Mouse (Mus musculus) kidney, adult 9 months (tissue): Measurements from ENCODE around the gene Ccm2.

Source experiments
- DNase-seq: peaks from one replicate; pipeline ENCODE4 v3.0.0; 2022

Ccm2 gene

GRCm38 (mm10) chr11:6585748-6586147, 39.1 kb downstream of the Ccm2 start:
- DNase-seq: no peak

- peak; percentile 24 for DNase-seq
Measured at GRCm38 (mm10) chr11:6586660-6587059, 40.0 kb downstream of the Ccm2 start.

- no peak for DNase-seq
Measured at GRCm38 (mm10) chr11:6587249-6587940, 40.7 kb downstream of the Ccm2 start.

GRCm38 (mm10) chr11:6588295-6588694, 41.6 kb downstream of the Ccm2 start:
- no peak for DNase-seq

GRCm38 (mm10) chr11:6589838-6590237, 43.2 kb downstream of the Ccm2 start:
- DNase-seq: no peak

- no peak for DNase-seq
Measured at GRCm38 (mm10) chr11:6590933-6591675, 44.4 kb downstream of the Ccm2 start.

GRCm38 (mm10) chr11:6593406-6593805, 46.7 kb downstream of the Ccm2 start:
- DNase-seq: no peak

- DNase-seq: peak; percentile 21
Measured at GRCm38 (mm10) chr11:6594845-6595244, 48.2 kb downstream of the Ccm2 start.

- DNase-seq: no peak
Measured at GRCm38 (mm10) chr11:6595339-6595738, 48.7 kb downstream of the Ccm2 start.

GRCm38 (mm10) chr11:6596205-6596604, 49.5 kb downstream of the Ccm2 start:
- DNase-seq: no peak

GRCm38 (mm10) chr11:6596616-6597015, 49.9 kb downstream of the Ccm2 start:
- no peak for DNase-seq

GRCm38 (mm10) chr11:6597523-6597922, 50.8 kb downstream of the Ccm2 start:
- no peak for DNase-seq

GRCm38 (mm10) chr11:6598191-6598889, 51.7 kb downstream of the Ccm2 start:
- no peak for DNase-seq

GRCm38 (mm10) chr11:6599011-6599681, 52.5 kb downstream of the Ccm2 start:
- DNase-seq: no peak

GRCm38 (mm10) chr11:6599831-6600230, 53.1 kb downstream of the Ccm2 start:
- DNase-seq: no peak

GRCm38 (mm10) chr11:6600284-6600944, 53.7 kb downstream of the Ccm2 start:
- no peak for DNase-seq

GRCm38 (mm10) chr11:6601649-6602480, 55.2 kb downstream of the Ccm2 start:
- no peak for DNase-seq

- no peak for DNase-seq
Measured at GRCm38 (mm10) chr11:6602662-6603061, 56.0 kb downstream of the Ccm2 start.

- no peak for DNase-seq
Measured at GRCm38 (mm10) chr11:6603224-6603623, 56.5 kb downstream of the Ccm2 start.

- no peak for DNase-seq
Measured at GRCm38 (mm10) chr11:6603887-6604603, 57.4 kb downstream of the Ccm2 start.

- DNase-seq: no peak
Measured at GRCm38 (mm10) chr11:6604604-6604936, 57.9 kb downstream of the Ccm2 start.
